Mouse (Mus musculus) heart, embryonic 14.5 days (tissue): ENCODE measurements at regions not wholly inside any gene's neighbourhood (a gene's known extent, or its start where the extent isn't known, plus 50 kb on each side); places are given as distances from the start of the nearest gene placed in this dataset.
A peak's percentile ranks its signal among the peaks of the same experiment; 100 is the strongest.

ENCODE experiments used
- ATAC-seq: fragments of 200-750 bp; cut with Nextera tagmentation; 2 replicates; pipeline ENCODE4 v1.8.0; 2017; ENCODE audit warnings: low read depth, moderate TSS enrichment; ENCODE audit not compliant: insufficient number of reproducible peaks, insufficient read depth, low FRiP score
- H3K27ac ChIP-seq, 2 experiments: fragments of 200-500 bp in 1 of 2; fragments of 300-500 bp in 1 of 2; sonication (generic) in 1 of 2; replicated peaks in 1 of 2; 2 replicates each; pipeline ENCODE4 v1.5.1; 2012 to 2014; ENCODE audit warnings: low read depth in 2 of 2, low read length in 2 of 2, control low read depth in 1 of 2, mild to moderate bottlenecking in 1 of 2, mixed read lengths in 1 of 2; ENCODE audit not compliant: control insufficient read depth in 1 of 2, insufficient read depth in 1 of 2
- H3K27me3 ChIP-seq: fragments of 300-500 bp; sonication (generic); 2 replicates; pipeline ENCODE4 v1.6.1; 2014; ENCODE audit warnings: mild to moderate bottlenecking, low read length, control low read depth; ENCODE audit not compliant: control insufficient read depth, insufficient read depth
- H3K36me3 ChIP-seq: fragments of 300-500 bp; sonication (generic); 2 replicates; pipeline ENCODE4 v1.6.1; 2014; ENCODE audit warnings: mild to moderate bottlenecking, control low read depth, low read length, mixed read lengths; ENCODE audit not compliant: control insufficient read depth, insufficient read depth
- H3K4me1 ChIP-seq, 2 experiments: fragments of 200-500 bp in 1 of 2; fragments of 300-500 bp in 1 of 2; sonication (generic) in 1 of 2; 2 replicates each; pipeline ENCODE4 v1.6.1; 2012 to 2014; ENCODE audit warnings: low read length in 2 of 2, control low read depth in 1 of 2, mixed read lengths in 1 of 2; ENCODE audit not compliant: control insufficient read depth in 2 of 2, insufficient read depth in 2 of 2
- H3K4me2 ChIP-seq: fragments of 300-500 bp; sonication (generic); 2 replicates; pipeline ENCODE4 v1.6.1; 2014; ENCODE audit warnings: mild to moderate bottlenecking, low read length
- H3K4me3 ChIP-seq, 2 experiments: fragments of 200-500 bp in 1 of 2; fragments of 300-500 bp in 1 of 2; sonication (generic) in 1 of 2; 2 replicates each; pipeline ENCODE4 v1.5.1; 2012 to 2014; ENCODE audit warnings: low read length in 2 of 2, mild to moderate bottlenecking in 2 of 2, control low read depth in 1 of 2, low read depth in 1 of 2, moderate library complexity in 1 of 2; ENCODE audit not compliant: control insufficient read depth in 1 of 2, insufficient read depth in 1 of 2
- H3K9ac ChIP-seq: fragments of 300-500 bp; sonication (generic); 2 replicates; pipeline ENCODE4 v1.6.1; 2014; ENCODE audit warnings: mild to moderate bottlenecking, low read length
- H3K9me3 ChIP-seq: fragments of 300-500 bp; sonication (generic); 2 replicates; pipeline ENCODE4 v1.6.1; 2016; ENCODE audit warnings: low read length, control low read depth; ENCODE audit not compliant: control insufficient read depth
- WGBS: fragments of 180-500 bp; shearing (Covaris S2); extraction: QIAGEN DNeasy Blood & Tissue Kit; methylation state at CpG from one replicate; pipeline ENCODE4 v1.1.7; 2014; 5-methylcytosine and 5-hydroxymethylcytosine counted together

DNA sequence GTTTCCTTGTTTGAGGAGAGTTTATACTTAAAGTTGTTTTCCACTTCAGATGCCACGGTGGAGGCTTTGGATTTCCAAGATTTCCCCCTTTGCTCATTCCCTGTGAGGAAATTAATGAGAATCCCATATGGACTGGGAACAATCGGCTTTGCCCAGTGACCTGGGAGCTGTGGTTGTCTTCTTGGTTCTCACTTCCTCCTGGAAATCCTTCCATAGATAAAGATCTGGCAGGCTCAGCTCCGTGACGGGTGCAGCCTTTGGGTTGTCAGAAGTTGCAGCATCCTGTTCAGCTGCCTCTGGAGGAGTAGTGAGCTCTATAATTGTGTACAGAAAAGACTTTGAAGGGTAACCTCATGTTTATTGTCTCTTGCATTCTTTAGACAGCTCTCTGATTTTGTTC is 78.8 kb upstream of the Ankrd28 start:
- Histone ChIP-seq H3K4me1 (no peaks in the 10 kb centered on the region), H3K36me3 (no peaks in the 10 kb centered on the region), H3K9me3 (no peaks in the 10 kb centered on the region), H3K9ac (no peak overlapping the region), H3K27ac (0 out of 4 replicates have a peak overlapping the region, but pooled peaks of 1 of the 2 experiments have one; percentile 21), H3K4me2 (no peak overlapping the region), H3K27me3 (no peaks in the 10 kb centered on the region), H3K4me3 (no peak overlapping the region)
- 38% methylated on average over 4 of the region's 4 CpGs for WGBS
- no peak for ATAC-seq

DNA sequence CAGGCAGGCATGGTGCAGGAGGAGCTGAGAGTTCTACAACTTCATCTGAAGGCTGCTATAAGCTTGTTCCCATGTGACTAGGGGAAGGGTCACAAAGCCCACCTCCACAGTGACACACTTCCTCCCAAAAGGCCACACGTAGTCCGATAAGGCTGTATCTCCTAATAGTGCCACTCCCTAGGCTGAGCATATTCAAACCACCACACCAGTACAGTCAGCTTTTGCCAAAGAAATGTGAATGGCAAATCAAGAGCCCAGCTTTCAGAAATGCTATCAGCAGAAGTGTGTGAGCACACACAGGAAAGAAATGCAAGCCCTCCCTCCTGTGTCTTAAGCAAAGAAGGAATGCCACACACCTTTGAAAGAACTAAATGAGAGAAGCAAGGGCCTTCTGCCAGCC is 80.4 kb upstream of the Ankrd28 start:
- no peak for ATAC-seq
- 83% methylated on average over 2 of the region's 2 CpGs for WGBS
- Histone ChIP-seq H3K27me3 (no peaks in the 10 kb centered on the region), H3K4me1 (no peaks in the 10 kb centered on the region), H3K4me2 (no peak overlapping the region), H3K4me3 (no peak overlapping the region), H3K9ac (no peak overlapping the region), H3K27ac (no peak overlapping the region), H3K36me3 (no peaks in the 10 kb centered on the region), H3K9me3 (no peaks in the 10 kb centered on the region)

DNA sequence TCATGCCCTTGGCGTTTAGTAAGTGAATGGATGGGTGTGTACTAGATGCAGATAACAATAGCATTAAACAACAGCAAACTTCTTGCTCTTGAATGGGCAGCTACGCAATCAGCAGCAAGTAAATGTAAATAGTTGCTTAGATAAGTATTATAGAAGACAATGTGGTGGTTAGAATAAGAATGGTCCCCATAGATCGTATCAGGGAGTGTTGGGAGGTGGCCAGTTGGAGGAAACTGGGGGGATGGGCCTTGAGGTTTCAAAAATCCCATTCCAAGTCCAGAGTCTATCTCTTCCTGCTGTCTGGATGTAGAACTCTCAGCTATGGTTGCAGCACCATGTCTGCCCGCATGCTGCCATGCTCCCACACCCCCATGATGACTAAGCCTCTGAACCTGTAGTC is 88.0 kb upstream of the Ankrd28 start:
- Histone ChIP-seq H3K27ac (no peak overlapping the region), H3K4me1 (no peaks in the 10 kb centered on the region), H3K27me3 (no peaks in the 10 kb centered on the region), H3K4me3 (no peak overlapping the region), H3K9ac (no peak overlapping the region), H3K4me2 (no peak overlapping the region), H3K36me3 (no peaks in the 10 kb centered on the region), H3K9me3 (peaks cover 4% of the 10 kb centered on the region; the same call in 1 of the 2 replicates)
- WGBS = 82% methylated on average over 4 of the region's 4 CpGs
- ATAC-seq = no peak

DNA sequence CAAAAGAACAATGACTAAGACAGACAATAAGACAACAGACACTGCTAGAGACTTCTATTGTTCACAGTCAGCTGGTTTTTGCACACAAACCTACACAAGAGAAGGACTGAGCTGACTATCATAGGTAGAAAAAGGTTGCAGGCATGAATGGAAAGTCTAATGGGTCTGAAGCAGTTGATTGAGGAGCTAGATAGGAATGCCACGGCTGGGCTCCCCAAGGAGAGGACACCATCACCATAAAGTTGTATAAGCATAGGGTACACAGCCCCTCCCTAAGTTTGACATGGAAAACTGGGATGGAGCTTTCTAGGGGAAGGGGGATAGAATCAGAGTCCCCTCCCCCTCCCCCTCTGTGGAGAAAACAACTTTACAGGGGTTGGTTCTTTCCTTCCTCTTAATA is 88.5 kb upstream of the Ankrd28 start:
- ATAC-seq = no peak
- 91% methylated on average over 1 of the region's 1 CpGs for WGBS
- H3K9me3 ChIP-seq = peaks cover 5% of the 10 kb centered on the region; the same call in 1 of the 2 replicates
- H3K9ac ChIP-seq = no peak overlapping the region
- H3K27me3 ChIP-seq = no peaks in the 10 kb centered on the region
- no peak overlapping the region for H3K4me3 ChIP-seq
- H3K4me2 ChIP-seq = no peak overlapping the region
- no peaks in the 10 kb centered on the region for H3K4me1 ChIP-seq
- no peak overlapping the region for H3K27ac ChIP-seq
- H3K36me3 ChIP-seq = no peaks in the 10 kb centered on the region

DNA sequence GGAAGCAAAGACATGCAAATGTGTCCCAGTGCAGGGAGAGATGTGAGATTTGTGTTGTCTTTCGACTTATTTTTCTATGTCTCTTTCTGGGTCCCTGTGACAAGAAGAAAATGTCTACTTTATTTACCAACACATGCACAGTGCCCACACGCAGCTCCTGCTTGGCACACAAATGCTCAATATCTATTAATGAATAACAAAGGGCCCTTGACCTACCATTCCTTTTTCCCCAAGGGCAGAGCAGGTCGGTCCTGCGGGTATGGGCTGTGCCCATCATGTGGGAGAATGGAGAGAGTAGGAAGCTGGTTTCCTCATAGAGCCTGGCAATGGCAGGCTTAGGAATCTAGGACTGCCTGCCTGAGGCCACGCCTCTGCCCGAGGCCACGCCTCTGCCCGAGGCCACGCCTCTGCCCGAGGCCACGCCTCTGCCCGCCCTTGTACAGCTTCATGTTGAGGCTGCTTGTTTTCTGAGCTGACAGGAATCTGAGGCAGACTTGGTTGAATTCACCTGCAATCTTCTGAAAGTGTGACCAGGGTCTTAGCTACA is 98.8 kb upstream of the Ankrd28 start:
- Histone ChIP-seq H3K27ac (no peak overlapping the region), H3K4me2 (no peak overlapping the region), H3K9ac (no peak overlapping the region), H3K4me3 (no peak overlapping the region), H3K9me3 (peaks cover 8% of the 10 kb centered on the region; the same call in 1 of the 2 replicates), H3K27me3 (no peaks in the 10 kb centered on the region), H3K36me3 (no peaks in the 10 kb centered on the region), H3K4me1 (peaks cover 9 to 33% of the 10 kb centered on the region in 2 experiments)
- WGBS = 50% methylated on average over 12 of the region's 12 CpGs
- no peak for ATAC-seq

DNA sequence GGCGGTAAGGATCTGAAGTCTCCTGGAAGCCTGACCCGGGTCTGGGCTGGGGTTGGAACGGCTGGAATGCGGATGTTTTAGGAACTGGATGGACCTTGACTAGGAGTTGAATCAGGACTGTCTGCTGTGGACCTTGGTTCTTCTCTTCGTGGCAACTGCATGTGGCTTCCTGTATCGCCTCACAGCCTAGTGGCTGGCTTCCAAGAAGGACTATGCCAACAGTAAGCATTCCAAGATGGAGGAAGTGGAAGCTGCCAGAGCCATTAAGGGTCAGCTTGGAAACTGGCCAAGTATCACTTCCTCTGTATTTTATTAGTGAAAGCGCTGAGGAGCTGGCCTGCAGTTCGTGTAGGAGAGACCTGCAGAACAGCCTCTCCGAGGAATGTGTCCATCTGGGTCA is 98.4 kb upstream of the Galnt15 start:
- H3K9me3 ChIP-seq = peaks cover 6% of the 10 kb centered on the region; the same call in 1 of the 2 replicates
- peak overlapping the region; percentile 61 to 70 for H3K27ac ChIP-seq
- no peaks in the 10 kb centered on the region for H3K27me3 ChIP-seq
- 30% methylated on average over 9 of the region's 9 CpGs for WGBS
- H3K36me3 ChIP-seq = no peaks in the 10 kb centered on the region
- peaks cover 12 to 36% of the 10 kb centered on the region in 2 experiments for H3K4me1 ChIP-seq
- peak; percentile 72 for ATAC-seq
- H3K4me2 ChIP-seq = peak overlapping the region; percentile 14; the same call in 1 of the 2 replicates
- no peak overlapping the region for H3K4me3 ChIP-seq
- no peak overlapping the region for H3K9ac ChIP-seq

DNA sequence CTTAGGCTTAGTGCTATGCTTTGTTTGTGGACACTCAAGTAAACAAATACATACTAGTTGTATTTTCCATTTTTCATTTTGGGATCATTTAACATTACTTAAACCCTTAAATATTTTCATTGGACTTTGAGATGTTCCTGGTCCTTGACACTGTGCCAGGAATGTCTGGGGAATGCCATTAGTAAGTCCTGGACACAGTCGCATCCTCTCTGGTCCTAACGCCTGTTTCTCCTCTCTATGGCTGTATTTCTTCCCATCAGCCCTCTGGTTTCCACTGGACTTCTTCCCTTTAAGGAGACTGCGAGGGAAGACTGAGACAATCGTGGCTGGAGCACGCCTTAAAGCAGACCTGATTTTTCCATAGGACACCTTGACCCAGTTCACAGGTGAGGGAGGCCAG is 96.8 kb upstream of the Galnt15 start:
- WGBS = 65% methylated on average over 5 of the region's 5 CpGs
- no peak for ATAC-seq

DNA sequence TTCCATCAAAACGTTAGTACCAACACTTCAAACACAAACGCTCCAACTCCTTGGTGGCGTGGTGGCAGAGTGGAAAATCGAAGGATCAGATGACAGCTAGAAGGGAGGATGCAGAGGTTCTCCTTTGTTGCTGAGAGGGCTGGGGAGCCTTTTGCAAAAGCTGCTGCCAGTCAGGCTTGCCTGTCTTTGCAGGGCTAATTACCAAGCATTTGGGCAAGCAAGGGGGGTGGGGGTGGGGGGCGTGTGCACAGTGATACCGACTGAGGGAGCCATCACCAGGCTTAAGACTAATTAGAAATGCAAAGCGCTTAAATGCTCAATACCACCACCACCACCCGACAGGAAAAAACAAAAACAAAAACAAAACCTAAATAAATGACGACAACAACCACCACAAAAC is 95.3 kb upstream of the Galnt15 start:
- WGBS = 12% methylated on average over 9 of the region's 9 CpGs
- H3K36me3 ChIP-seq = no peaks in the 10 kb centered on the region
- peaks cover 12 to 36% of the 10 kb centered on the region in 2 experiments for H3K4me1 ChIP-seq
- H3K9me3 ChIP-seq = no peaks in the 10 kb centered on the region
- peak overlapping the region; percentile 68 for H3K9ac ChIP-seq
- ATAC-seq = no peak
- H3K4me3 ChIP-seq = peak overlapping the region; percentile 43 to 50
- H3K27ac ChIP-seq = no peak overlapping the region
- H3K27me3 ChIP-seq = no peaks in the 10 kb centered on the region
- H3K4me2 ChIP-seq = peak overlapping the region; percentile 69

More for the DNA sequence above, 96.8 kb upstream of the Galnt15 start:
- Histone ChIP-seq H3K4me1 (peaks cover 12 to 36% of the 10 kb centered on the region in 2 experiments), H3K36me3 (no peaks in the 10 kb centered on the region), H3K4me2 (no peak overlapping the region), H3K27me3 (no peaks in the 10 kb centered on the region), H3K27ac (no peak overlapping the region), H3K9me3 (no peaks in the 10 kb centered on the region), H3K4me3 (no peak overlapping the region), H3K9ac (no peak overlapping the region)
